Mouse (Mus musculus) lung, adult 18-20 months (tissue): ENCODE results near the gene E2f4.
A peak's percentile ranks its signal among the peaks of the same experiment; 100 is the strongest.

Source experiments
- DNase-seq, 2 experiments: peaks; one replicate each; pipeline ENCODE4 v3.0.0; 2022; ENCODE audit warnings: mixed read lengths in 2 of 2

The E2f4 gene

GRCm38 (mm10) chr8:105295256-105295655 lies 2.2 kb upstream of the E2f4 start:
- DNase-seq, result no peak

GRCm38 (mm10) chr8:105295895-105296573 lies 1.4 kb upstream of the E2f4 start, which contains the start of gene Exoc3l:
TSS of gene Exoc3l (minus strand) at chr8:105296101.
- peak; percentile 40 to 45 for DNase-seq

DNA sequence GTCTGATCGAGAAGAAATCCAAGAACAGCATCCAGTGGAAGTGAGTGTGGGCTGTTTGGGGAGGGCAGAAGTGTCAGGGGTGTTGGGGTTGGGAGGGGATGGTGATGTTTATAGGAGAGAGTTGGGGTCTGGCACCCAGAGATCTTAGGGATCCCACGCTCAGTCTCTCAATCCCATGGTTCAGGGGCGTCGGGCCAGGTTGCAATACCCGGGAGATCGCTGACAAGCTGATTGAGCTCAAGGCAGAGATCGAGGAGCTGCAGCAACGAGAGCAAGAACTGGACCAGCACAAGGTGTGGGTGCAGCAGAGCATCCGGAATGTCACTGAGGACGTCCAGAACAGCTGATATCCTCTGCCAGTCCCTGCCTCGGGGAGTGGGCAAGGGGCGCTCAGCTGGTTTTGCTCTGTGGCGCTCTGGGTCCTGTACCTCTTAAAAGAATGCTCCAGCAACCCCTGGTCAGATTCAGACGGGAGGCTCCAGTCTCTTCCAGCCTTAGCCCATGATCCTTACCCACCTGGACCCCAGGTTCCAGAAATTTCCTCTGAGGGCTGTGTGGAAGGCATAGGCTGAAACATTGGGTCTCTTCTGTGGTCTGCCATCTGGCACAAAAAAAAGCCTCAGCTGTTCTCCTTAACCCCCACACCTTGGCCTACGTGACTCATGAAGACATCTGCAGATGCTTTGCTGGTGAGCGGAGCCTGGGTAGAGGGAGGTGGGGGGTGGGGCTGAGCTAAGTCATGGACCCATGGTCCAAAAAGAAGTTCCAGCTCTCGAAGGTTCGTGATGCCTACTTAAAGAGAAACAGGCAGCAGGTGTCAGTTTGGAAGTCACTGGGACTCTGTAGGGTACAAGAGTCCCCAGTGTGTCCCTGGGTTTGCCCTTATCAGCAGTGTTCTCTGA lies 1.1 kb downstream of the E2f4 start:
- DNase-seq, result no peak

DNA sequence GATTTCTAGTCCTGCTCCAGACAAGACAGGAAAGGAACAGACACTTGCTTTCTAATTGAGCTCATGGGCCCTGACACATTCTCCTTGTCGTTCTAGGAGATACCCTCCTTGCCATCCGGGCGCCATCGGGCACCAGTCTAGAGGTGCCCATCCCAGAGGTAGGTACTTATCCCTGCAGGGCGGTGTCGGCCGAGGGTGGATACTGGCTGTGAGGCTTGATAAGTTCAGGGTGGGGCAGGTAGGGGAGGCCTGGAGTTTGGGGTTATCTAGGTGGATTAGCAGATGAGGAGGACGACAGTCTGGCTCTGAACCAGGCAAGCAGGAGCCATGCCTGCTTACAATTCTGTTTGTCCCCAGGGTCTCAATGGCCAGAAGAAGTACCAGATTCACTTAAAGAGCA lies 2.5 kb downstream of the E2f4 start:
- no peak for DNase-seq

- no peak for DNase-seq
Measured at GRCm38 (mm10) chr8:105303396-105303795, 5.9 kb downstream of the E2f4 start.

- DNase-seq, result peak in 1 of 2 experiments; percentile 34
Measured at GRCm38 (mm10) chr8:105303874-105304273, 6.4 kb downstream of the E2f4 start.

- no peak for DNase-seq
Measured at GRCm38 (mm10) chr8:105304325-105305210, 7.1 kb downstream of the E2f4 start.

- peak; percentile 90 to 93 for DNase-seq
Measured at GRCm38 (mm10) chr8:105305211-105306145, 8.0 kb downstream of the E2f4 start, which contains the start of gene Elmo3. TSS of gene Elmo3 (plus strand) at chr8:105305601.

- DNase-seq, result no peak
Measured at GRCm38 (mm10) chr8:105306146-105306691, 8.8 kb downstream of the E2f4 start.

DNA sequence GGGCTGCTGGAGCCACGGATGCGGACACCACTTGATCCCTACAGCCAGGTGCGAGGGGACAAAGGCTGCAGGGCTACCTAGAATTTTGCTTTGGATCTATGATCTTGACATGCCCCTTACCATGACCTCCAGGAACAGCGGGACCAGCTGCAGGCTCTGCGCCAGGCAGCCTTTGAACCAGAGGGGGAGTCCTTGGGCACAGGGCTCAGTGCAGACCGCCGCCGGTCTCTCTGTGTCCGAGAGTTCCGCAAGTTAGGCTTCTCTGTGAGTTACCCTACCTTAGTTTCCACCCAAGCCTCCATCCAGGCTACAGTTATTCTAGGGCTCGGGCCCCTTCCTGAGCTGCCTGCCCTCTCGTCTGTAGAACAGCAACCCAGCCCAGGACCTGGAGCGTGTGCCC lies 10.2 kb downstream of the E2f4 start:
- DNase-seq, result no peak

DNA sequence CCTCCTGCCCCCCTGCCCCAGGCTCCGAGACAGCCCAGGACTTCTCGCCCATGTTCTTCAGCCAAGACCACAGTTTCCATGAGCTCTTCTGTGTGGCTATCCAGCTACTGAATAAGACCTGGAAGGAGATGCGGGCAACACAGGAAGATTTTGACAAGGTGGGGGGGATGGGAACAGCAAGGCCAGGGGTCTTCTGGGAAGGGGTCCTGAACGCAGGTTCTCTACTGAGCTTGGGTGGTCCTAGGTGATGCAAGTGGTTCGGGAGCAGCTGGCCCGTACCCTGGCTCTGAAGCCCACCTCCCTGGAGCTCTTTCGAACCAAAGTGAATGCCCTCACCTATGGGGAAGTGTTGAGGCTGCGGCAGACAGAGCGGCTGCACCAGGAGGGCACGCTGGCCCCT lies 11.0 kb downstream of the E2f4 start:
- no peak for DNase-seq

GRCm38 (mm10) chr8:105309142-105309847 lies 11.8 kb downstream of the E2f4 start:
- DNase-seq, result no peak

DNA sequence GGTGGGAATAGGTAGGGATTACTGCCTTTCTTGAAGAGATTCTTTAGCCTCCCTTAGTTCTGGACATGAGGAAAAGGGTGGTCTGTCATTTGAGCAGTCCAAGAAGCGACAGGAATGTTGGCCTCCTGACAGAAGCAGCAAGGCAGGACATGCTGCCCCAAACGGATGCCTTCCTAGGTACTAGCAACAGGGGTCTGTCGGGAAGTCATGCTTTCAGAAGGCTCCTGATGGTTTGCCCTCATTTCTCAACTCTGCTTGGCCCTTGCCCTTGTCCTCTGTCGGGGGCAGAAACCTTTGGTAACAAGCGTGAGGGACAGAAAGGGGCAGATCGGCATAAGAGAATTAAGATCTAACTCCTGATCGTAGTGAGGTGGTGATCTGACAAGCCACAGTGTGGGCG lies 12.7 kb downstream of the E2f4 start:
- DNase-seq, result no peak

DNA sequence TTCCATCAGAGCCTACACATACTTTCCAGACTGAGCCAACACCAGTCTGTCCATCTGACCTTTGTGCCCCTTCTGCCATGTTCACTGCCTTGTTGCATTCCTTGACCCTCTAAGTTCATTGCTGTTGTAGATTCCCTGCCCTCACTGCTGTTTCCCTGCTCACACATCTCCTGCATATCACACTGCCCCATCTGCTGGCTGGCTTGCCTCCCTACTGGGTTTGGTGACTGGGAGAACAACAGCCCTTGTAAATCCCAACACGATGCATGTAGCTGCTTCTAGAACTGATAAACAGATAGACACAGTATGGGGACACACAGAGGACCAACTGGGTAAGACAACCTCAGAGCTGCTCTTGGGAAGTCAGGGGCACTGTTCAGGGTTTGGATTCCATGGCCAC lies 14.3 kb downstream of the E2f4 start:
- no peak for DNase-seq

DNA sequence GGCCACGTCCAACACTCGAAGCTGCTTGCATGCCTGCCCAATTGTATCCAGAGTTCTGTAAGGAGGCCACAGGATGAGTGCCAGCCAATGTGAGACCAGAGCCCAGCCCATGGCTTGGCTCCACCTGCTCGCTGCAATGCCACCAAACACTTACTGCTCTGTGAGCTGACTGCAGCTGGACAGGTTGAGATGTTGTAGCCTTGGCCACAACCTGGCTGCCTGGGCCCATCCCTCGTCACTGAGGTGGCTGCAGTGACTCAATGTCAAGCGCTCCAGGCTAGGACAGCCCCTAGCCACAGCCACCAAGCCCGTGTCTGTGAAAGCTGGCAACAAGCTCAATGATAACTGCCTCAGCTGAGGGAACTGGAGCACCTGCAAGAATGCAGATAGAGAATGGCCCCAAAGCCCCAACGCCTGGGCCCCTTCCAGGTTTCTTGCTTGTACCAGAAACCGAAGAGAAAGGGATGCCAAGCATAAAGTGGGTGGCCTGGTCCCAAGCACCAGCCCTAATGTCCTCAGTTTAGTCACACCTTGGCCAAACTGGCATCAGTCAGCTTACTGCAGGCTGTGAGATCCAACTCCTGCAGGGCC lies 15.5 kb downstream of the E2f4 start:
- no peak for DNase-seq

DNA sequence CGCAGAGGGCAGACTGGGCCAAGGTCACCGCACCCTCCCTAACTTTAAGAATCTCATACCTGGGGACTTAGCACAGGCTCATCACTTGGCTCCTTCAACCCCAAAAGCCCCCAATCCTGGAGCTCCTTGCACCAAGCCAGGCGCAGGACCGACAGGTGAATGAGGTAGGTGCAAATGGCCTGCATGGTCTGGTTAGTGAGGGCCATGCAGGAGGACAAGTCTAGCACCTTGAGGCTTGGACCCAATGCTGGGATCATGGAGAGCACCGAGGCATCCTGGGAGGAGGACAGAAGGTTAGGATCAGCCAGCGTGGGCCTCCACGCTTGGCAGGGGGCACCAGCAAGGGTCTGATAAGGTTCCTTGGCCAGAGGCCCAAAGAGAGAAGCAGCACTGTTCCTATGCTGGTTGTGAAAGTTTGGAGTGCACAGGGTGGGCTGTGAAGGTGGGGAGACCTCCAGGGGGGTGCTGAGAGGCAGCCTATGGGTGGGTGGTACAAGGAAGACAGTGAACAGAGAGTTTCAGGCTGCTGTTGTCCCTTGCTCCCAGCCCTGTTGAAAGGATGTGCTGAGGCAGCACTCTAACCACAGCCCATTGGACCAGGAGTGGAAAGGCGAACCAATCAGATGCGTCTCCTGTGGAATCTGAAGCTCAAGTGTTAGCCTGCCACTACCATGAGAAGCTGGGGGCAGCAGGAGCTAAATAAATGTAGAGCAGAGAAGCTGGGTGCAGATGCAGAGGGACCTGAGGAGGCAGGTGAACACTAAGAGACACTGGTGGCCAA lies 16.3 kb downstream of the E2f4 start:
- no peak for DNase-seq

- peak in 1 of 2 experiments; percentile 44 for DNase-seq
Measured at GRCm38 (mm10) chr8:105315073-105315769, 17.8 kb downstream of the E2f4 start.

GRCm38 (mm10) chr8:105317941-105318340 lies 20.5 kb downstream of the E2f4 start:
- DNase-seq, result peak; percentile 84 to 89

- peak; percentile 59 to 78 for DNase-seq
Measured at GRCm38 (mm10) chr8:105318662-105319190, 21.3 kb downstream of the E2f4 start.
